Mouse (Mus musculus) liver, adult (tissue): ENCODE results near the gene Sar1a.

Experiments used
- GATA4 ChIP-seq: IDR thresholded peaks from 2 replicates; pipeline ENCODE4 v1.6.1; 2014; ENCODE audit warnings: mild to moderate bottlenecking, low read length; ENCODE audit not compliant: insufficient replicate concordance

Gene Sar1a

DNA sequence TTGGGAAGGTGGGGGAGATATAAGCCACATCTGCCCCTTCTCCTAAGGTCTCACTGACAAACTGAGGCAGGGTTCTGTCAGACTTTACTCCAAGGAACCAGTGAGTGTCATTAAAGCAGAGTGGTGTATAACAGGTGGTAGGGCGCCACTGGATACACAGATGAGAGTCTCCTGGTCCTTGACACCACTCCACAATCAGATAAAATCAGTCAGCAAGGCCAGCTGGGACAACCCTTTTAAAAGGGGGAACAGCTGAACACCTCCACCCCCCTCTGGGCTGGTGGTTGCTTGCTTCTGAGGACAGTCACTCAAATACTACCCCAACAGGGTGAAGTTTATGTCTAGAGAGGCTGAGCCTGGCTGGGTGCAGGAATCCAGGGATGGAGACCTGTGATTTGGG lies 57.4 kb downstream of the Sar1a start:
- TF ChIP-seq GATA4, result no peak

DNA sequence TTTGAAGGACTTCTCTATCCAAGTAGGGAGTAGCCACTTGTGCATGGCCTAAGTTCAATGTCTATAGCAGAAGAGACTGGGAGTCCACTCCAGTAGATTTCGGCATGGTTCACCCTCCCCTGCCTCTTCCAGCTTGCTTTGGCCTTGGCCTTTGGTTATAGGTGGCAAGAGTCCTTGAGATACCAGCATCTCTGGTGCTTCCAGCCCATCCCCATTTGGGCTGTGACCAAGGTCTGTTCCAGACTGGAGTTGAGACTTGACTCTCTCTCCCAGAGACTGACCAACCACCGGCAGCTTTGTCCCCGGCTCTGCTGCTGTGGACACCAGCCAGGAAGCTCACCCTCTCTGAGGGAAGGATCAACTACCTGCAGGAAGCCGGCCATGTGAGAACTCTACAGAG lies 58.0 kb downstream of the Sar1a start:
- TF ChIP-seq GATA4, result no peak

- TF ChIP-seq GATA4, result no peak
Observed at GRCm38 (mm10) chr10:61741306-61741705, 61.2 kb downstream of the Sar1a start.

DNA sequence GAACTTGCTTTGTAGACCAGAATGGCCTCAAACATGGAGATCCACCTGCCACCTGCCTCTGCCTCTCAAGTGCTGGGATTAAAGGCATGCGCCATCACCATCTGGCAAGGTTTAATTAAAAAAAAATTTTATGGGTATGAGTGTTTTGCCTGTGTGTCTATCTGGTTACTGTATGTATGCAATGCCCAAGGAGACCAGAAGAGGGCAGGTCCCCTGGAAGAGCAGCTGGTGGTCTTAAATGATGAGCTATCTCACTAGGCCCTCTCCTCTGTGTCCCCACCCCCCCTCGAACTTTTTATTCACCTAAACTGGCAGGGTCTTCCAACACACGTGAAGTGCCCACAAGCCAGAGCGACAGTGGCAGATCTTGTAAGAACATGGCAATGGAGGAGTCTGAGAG lies 61.8 kb downstream of the Sar1a start:
- no peak for TF ChIP-seq GATA4

GRCm38 (mm10) chr10:61742336-61742735 lies 62.2 kb downstream of the Sar1a start:
- TF ChIP-seq GATA4, result no peak
